Mouse (Mus musculus) lung, embryonic 16.5 days (tissue): Measurements from ENCODE around the gene Trim10. TPM values are rescaled to one million over a fixed set of nuclear protein-coding genes. Genes with fewer than 3 reads are reported as not detected.

Experiments used
- ATAC-seq: fragments of 200-750 bp; cut with Nextera tagmentation; 2 replicates; pipeline ENCODE4 v1.8.0; 2017; ENCODE audit warnings: low read depth, mild to moderate bottlenecking, moderate library complexity
- H3K27ac ChIP-seq: fragments of 300-500 bp; sonication (generic); 2 replicates; pipeline ENCODE4 v1.5.1; 2014; ENCODE audit warnings: mild to moderate bottlenecking, control low read depth, low read length
- H3K27me3 ChIP-seq: fragments of 300-500 bp; sonication (generic); 2 replicates; pipeline ENCODE4 v1.6.1; 2014; ENCODE audit warnings: low read depth, low read length, mixed read lengths; ENCODE audit not compliant: control insufficient read depth, insufficient read depth
- H3K36me3 ChIP-seq: fragments of 300-500 bp; sonication (generic); 2 replicates; pipeline ENCODE4 v1.6.1; 2014; ENCODE audit warnings: low read length; ENCODE audit not compliant: control insufficient read depth, insufficient read depth
- H3K4me1 ChIP-seq: fragments of 300-500 bp; sonication (generic); replicated peaks from 2 replicates; pipeline ENCODE4 v1.6.1; 2014; ENCODE audit warnings: low read length, mixed read lengths; ENCODE audit not compliant: control insufficient read depth, insufficient read depth
- H3K4me2 ChIP-seq: fragments of 300-500 bp; sonication (generic); 2 replicates; pipeline ENCODE4 v1.6.1; 2014; ENCODE audit warnings: low read depth, low read length, control low read depth
- H3K4me3 ChIP-seq: fragments of 300-500 bp; sonication (generic); 2 replicates; pipeline ENCODE4 v1.5.1; 2014; ENCODE audit warnings: mild to moderate bottlenecking, low read length, control low read depth
- H3K9ac ChIP-seq: fragments of 300-500 bp; sonication (generic); 2 replicates; pipeline ENCODE4 v1.6.1; 2014; ENCODE audit warnings: low read length, control low read depth
- H3K9me3 ChIP-seq: fragments of 300-500 bp; sonication (generic); 2 replicates; pipeline ENCODE4 v1.6.1; 2016; ENCODE audit warnings: low read length; ENCODE audit not compliant: control insufficient read depth
- WGBS: fragments of 180-500 bp; shearing (Covaris S2); extraction: QIAGEN DNeasy Blood & Tissue Kit; methylation state at CpG from one replicate; pipeline ENCODE4 v1.1.7; 2014; 5-methylcytosine and 5-hydroxymethylcytosine counted together
- polyA plus RNA-seq: library from polyadenylated mRNA; unstranded; fragments of >200 nt; fragmentation: Nextera tagmentation; extraction: Ambion mirVana; gene quantifications from 2 replicates; pipeline ENCODE4 v1.2.1, GENCODE M21; 2015

The Trim10 gene
- polyA plus RNA-seq, 1 experiment from 2014 or later: 3.2 TPM

- WGBS: 65% methylated on average over 5 of the region's 5 CpGs
Measured at GRCm38 (mm10) chr17:36851200-36851599, 18.2 kb upstream of the Trim10 start.

GRCm38 (mm10) chr17:36851627-36852026, 17.7 kb upstream of the Trim10 start:
- H3K27ac ChIP-seq: no peak overlapping the region
- H3K4me2 ChIP-seq: no peak overlapping the region
- H3K9ac ChIP-seq: no peak overlapping the region
- H3K4me1 ChIP-seq: peaks cover 7% of the 10 kb centered on the region; the same call in 1 of the 2 replicates
- no peak for ATAC-seq
- no peaks in the 10 kb centered on the region for H3K9me3 ChIP-seq
- H3K4me3 ChIP-seq: no peak overlapping the region
- no peaks in the 10 kb centered on the region for H3K27me3 ChIP-seq
- H3K36me3 ChIP-seq: peaks cover 16% of the 10 kb centered on the region
- 59% methylated on average over 5 of the region's 5 CpGs for WGBS

More at GRCm38 (mm10) chr17:36851200-36851599, 18.2 kb upstream of the Trim10 start:
- no peak overlapping the region for H3K4me2 ChIP-seq
- H3K9me3 ChIP-seq: no peaks in the 10 kb centered on the region
- H3K36me3 ChIP-seq: peaks cover 12% of the 10 kb centered on the region
- peaks cover 7% of the 10 kb centered on the region; the same call in 1 of the 2 replicates for H3K4me1 ChIP-seq
- ATAC-seq: no peak; the same call in 1 of the 2 replicates
- H3K4me3 ChIP-seq: no peak overlapping the region
- no peak overlapping the region for H3K9ac ChIP-seq
- no peaks in the 10 kb centered on the region for H3K27me3 ChIP-seq
- H3K27ac ChIP-seq: no peak overlapping the region

GRCm38 (mm10) chr17:36855484-36855883, 13.9 kb upstream of the Trim10 start:
- 92% methylated on average over 3 of the region's 3 CpGs for WGBS
- Histone ChIP-seq H3K27me3 (no peaks in the 10 kb centered on the region), H3K4me3 (no peak overlapping the region), H3K9me3 (no peaks in the 10 kb centered on the region), H3K4me1 (peaks cover 2% of the 10 kb centered on the region; the same call in 1 of the 2 replicates), H3K9ac (no peak overlapping the region), H3K36me3 (peaks cover 31% of the 10 kb centered on the region), H3K4me2 (no peak overlapping the region), H3K27ac (no peak overlapping the region)
- ATAC-seq: no peak

- no peak for ATAC-seq
- Histone ChIP-seq H3K4me2 (no peak overlapping the region), H3K9ac (no peak overlapping the region), H3K36me3 (peaks cover 31% of the 10 kb centered on the region), H3K4me1 (0 out of 2 replicates have a peak, but pooled peaks cover under 1% of the 10 kb centered on the region), H3K27me3 (no peaks in the 10 kb centered on the region), H3K4me3 (no peak overlapping the region), H3K27ac (no peak overlapping the region), H3K9me3 (no peaks in the 10 kb centered on the region)
- WGBS: 85% methylated on average over 4 of the region's 4 CpGs
Measured at GRCm38 (mm10) chr17:36856236-36856635, 13.1 kb upstream of the Trim10 start.

- Histone ChIP-seq H3K4me3 (no peak overlapping the region), H3K9me3 (no peaks in the 10 kb centered on the region), H3K27me3 (no peaks in the 10 kb centered on the region), H3K4me2 (no peak overlapping the region), H3K27ac (no peak overlapping the region), H3K4me1 (no peaks in the 10 kb centered on the region), H3K36me3 (peaks cover 29% of the 10 kb centered on the region), H3K9ac (no peak overlapping the region)
- ATAC-seq: no peak
- WGBS: 86% methylated on average over 3 of the region's 3 CpGs
Measured at GRCm38 (mm10) chr17:36858181-36858580, 11.2 kb upstream of the Trim10 start.

- Histone ChIP-seq H3K4me3 (no peak overlapping the region), H3K9ac (no peak overlapping the region), H3K9me3 (no peaks in the 10 kb centered on the region), H3K4me1 (0 out of 2 replicates have a peak, but pooled peaks cover under 1% of the 10 kb centered on the region), H3K27me3 (peaks cover 15% of the 10 kb centered on the region), H3K27ac (no peak overlapping the region), H3K4me2 (no peak overlapping the region), H3K36me3 (peaks cover 14% of the 10 kb centered on the region)
- WGBS: 34% methylated on average over 2 of the region's 2 CpGs
- ATAC-seq: no peak
Measured at GRCm38 (mm10) chr17:36861680-36862079, 7.7 kb upstream of the Trim10 start.

- Histone ChIP-seq H3K9ac (no peak within 1 kb of the TSS), H3K27ac (no peak within 1 kb of the TSS), H3K4me3 (peak within 1 kb of the TSS; percentile 9), H3K36me3 (no peaks in the 10 kb centered on the region), H3K9me3 (no peaks in the 10 kb centered on the region), H3K27me3 (peaks cover 26% of the 10 kb centered on the region), H3K4me1 (0 out of 2 replicates have a peak, but pooled peaks cover 2% of the 10 kb centered on the region), H3K4me2 (peak within 1 kb of the TSS; percentile 43)
- ATAC-seq: no peak; the same call in 1 of the 2 replicates
- WGBS: 8% methylated on average over 29 of the region's 29 CpGs
Measured at GRCm38 (mm10) chr17:36866719-36867527, 2.5 kb upstream of the Trim10 start, which contains the start of gene Trim15. Gene Trim15 (minus strand): TSS chr17:36867210.

GRCm38 (mm10) chr17:36868836-36869235, 538 bp upstream of the Trim10 start:
- H3K4me2 ChIP-seq: no peak overlapping the region
- H3K27me3 ChIP-seq: peaks cover 26% of the 10 kb centered on the region
- no peak for ATAC-seq
- H3K4me1 ChIP-seq: 0 out of 2 replicates have a peak, but pooled peaks cover 2% of the 10 kb centered on the region
- H3K9ac ChIP-seq: no peak overlapping the region
- H3K27ac ChIP-seq: no peak overlapping the region
- H3K4me3 ChIP-seq: no peak overlapping the region
- H3K36me3 ChIP-seq: no peaks in the 10 kb centered on the region
- WGBS: 65% methylated on average over 2 of the region's 2 CpGs
- no peaks in the 10 kb centered on the region for H3K9me3 ChIP-seq

- H3K9me3 ChIP-seq: no peaks in the 10 kb centered on the region
- H3K9ac ChIP-seq: peak overlapping the region; percentile 39; the same call in 1 of the 2 replicates
- ATAC-seq: no peak
- H3K27ac ChIP-seq: no peak overlapping the region
- no peaks in the 10 kb centered on the region for H3K36me3 ChIP-seq
- no peak overlapping the region for H3K4me3 ChIP-seq
- peaks cover 2% of the 10 kb centered on the region; the same call in 1 of the 2 replicates for H3K4me1 ChIP-seq
- H3K27me3 ChIP-seq: peaks cover 21% of the 10 kb centered on the region
- H3K4me2 ChIP-seq: peak overlapping the region; percentile 22; the same call in 1 of the 2 replicates
- 56% methylated on average over 25 of the region's 25 CpGs for WGBS
Measured at GRCm38 (mm10) chr17:36869955-36870810, 809 bp downstream of the Trim10 start.
